Mouse (Mus musculus) spleen, adult 18-20 months (tissue): Measurements from ENCODE around the gene Thra.

Experiments
- DNase-seq, 2 experiments: peaks; one replicate each; pipeline ENCODE4 v3.0.0; 2022; ENCODE audit warnings: mixed read lengths in 2 of 2

The Thra gene

GRCm38 (mm10) chr11:98766346-98766745 is 25.9 kb downstream of the Thra start:
- no peak for DNase-seq

- DNase-seq, result no peak
Measured at GRCm38 (mm10) chr11:98766816-98767215, 26.4 kb downstream of the Thra start.

- no peak for DNase-seq
Measured at GRCm38 (mm10) chr11:98767276-98767675, 26.8 kb downstream of the Thra start.

- DNase-seq, result no peak
Measured at GRCm38 (mm10) chr11:98767713-98768112, 27.3 kb downstream of the Thra start.

- no peak for DNase-seq
Measured at GRCm38 (mm10) chr11:98768127-98769006, 27.9 kb downstream of the Thra start.

- no peak for DNase-seq
Measured at GRCm38 (mm10) chr11:98769007-98769954, 28.8 kb downstream of the Thra start.

- peak in 1 of 2 experiments; percentile 36 for DNase-seq
Measured at GRCm38 (mm10) chr11:98770096-98770975, 29.9 kb downstream of the Thra start.

GRCm38 (mm10) chr11:98771131-98771530 is 30.7 kb downstream of the Thra start:
- DNase-seq, result no peak

- no peak for DNase-seq
Measured at GRCm38 (mm10) chr11:98771844-98772525, 31.5 kb downstream of the Thra start.

GRCm38 (mm10) chr11:98772667-98773171 is 32.3 kb downstream of the Thra start:
- no peak for DNase-seq

GRCm38 (mm10) chr11:98773635-98774295 is 33.3 kb downstream of the Thra start:
- peak; percentile 97 to 98 for DNase-seq

- DNase-seq, result no peak
Measured at GRCm38 (mm10) chr11:98774582-98775347, 34.3 kb downstream of the Thra start, which contains the start of gene Nr1d1. Gene Nr1d1, minus strand, starts transcription at chr11:98775333.

GRCm38 (mm10) chr11:98775348-98776051 is 35.1 kb downstream of the Thra start:
- DNase-seq, result peak; percentile 80 to 82

GRCm38 (mm10) chr11:98776052-98776764 is 35.8 kb downstream of the Thra start:
- DNase-seq, result no peak

GRCm38 (mm10) chr11:98776843-98777590 is 36.6 kb downstream of the Thra start:
- no peak for DNase-seq

- DNase-seq, result no peak
Measured at GRCm38 (mm10) chr11:98777888-98778287, 37.5 kb downstream of the Thra start.

GRCm38 (mm10) chr11:98781851-98782512 is 41.5 kb downstream of the Thra start:
- no peak for DNase-seq
